Mouse (Mus musculus) stomach, postnatal 0 days (tissue): ENCODE data around the gene Btbd2.

ENCODE experiments used
- CTCF ChIP-seq: IDR thresholded peaks from 2 replicates; pipeline ENCODE4 v1.5.1; 2016; ENCODE audit warnings: antibody characterized with exemption, low read depth, mild to moderate bottlenecking, moderate library complexity
- EP300 ChIP-seq: optimal IDR thresholded peaks from 2 replicates; pipeline ENCODE3; 2016; ENCODE audit warnings: antibody characterized with exemption

- TF ChIP-seq CTCF (no peak), EP300 (no peak)
These were observed 9.9 kb downstream of the Btbd2 start for GRCm38 (mm10) chr10:80646936-80647335.
